Mouse (Mus musculus): ENCODE data around the gene Best1. TPM values are rescaled to one million over a fixed set of nuclear protein-coding genes. Genes with fewer than 3 reads are reported as not detected.
A peak's percentile ranks its signal among the peaks of the same experiment; 100 is the strongest.

The Best1 gene
- polyA plus RNA-seq, 1 experiment from 2014 or later, result 1.5 TPM

GRCm38 (mm10) chr19:10003696-10004095, 2.3 kb upstream of the Best1 start:
- no peaks in the 10 kb centered on the region for H3K27me3 ChIP-seq (ENCODE audit: control insufficient read depth, insufficient read depth, low read length)
- H3K9ac ChIP-seq (ENCODE audit: low read length), result no peak overlapping the region
- H3K36me3 ChIP-seq (ENCODE audit: control insufficient read depth, insufficient read depth, low read length), result no peaks in the 10 kb centered on the region
- ATAC-seq (ENCODE audit: insufficient read depth, low FRiP score, low TSS enrichment), result no peak
- H3K4me3 ChIP-seq (ENCODE audit: low read depth, low read length), result no peak overlapping the region
- H3K4me2 ChIP-seq (ENCODE audit: low read depth), result no peak overlapping the region
- DNase-seq (ENCODE audit: low spot score), result no peak
- no peaks in the 10 kb centered on the region for H3K9me3 ChIP-seq (ENCODE audit: control insufficient read depth, low read length)
- no peaks in the 10 kb centered on the region for H3K4me1 ChIP-seq (ENCODE audit: control insufficient read depth, insufficient read depth, low read length)
- WGBS, result 90% methylated on average over 1 of the region's 1 CpGs
- H3K27ac ChIP-seq (ENCODE audit: low read depth, low read length), result no peak overlapping the region

DNA sequence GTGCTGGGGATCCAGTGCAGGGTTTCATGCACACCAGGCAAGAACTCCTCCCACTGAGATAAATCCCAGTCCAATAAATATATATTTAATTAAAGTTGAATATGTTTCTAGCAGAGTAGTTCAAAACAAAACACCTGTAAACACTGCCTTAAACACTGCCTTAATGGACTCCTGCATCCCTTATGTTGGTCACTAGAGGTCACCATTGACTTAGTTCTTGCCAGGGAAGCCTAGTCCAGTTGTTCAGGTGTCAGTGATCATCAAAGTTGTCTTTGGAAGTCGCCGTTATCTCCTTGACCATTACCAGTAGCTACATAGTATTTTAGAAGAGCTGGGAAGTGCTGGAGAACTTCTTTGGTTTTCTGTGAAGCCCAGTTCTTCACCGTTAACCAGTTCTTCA, 1.1 kb downstream of the Best1 start:
- Histone ChIP-seq H3K9me3 (ENCODE audit: control insufficient read depth, low read length) (no peaks in the 10 kb centered on the region), H3K36me3 (ENCODE audit: control insufficient read depth, insufficient read depth, low read length) (no peaks in the 10 kb centered on the region), H3K9ac (ENCODE audit: low read length) (no peak overlapping the region), H3K4me2 (ENCODE audit: low read depth) (no peak overlapping the region), H3K27ac (ENCODE audit: low read depth, low read length) (no peak overlapping the region), H3K4me3 (ENCODE audit: low read depth, low read length) (no peak overlapping the region), H3K4me1 (ENCODE audit: control insufficient read depth, insufficient read depth, low read length) (no peaks in the 10 kb centered on the region), H3K27me3 (ENCODE audit: control insufficient read depth, insufficient read depth, low read length) (no peaks in the 10 kb centered on the region)
- no peak for DNase-seq (ENCODE audit: low spot score)
- 28% methylated on average over 3 of the region's 3 CpGs for WGBS
- ATAC-seq (ENCODE audit: insufficient read depth, low FRiP score, low TSS enrichment), result no peak

DNA sequence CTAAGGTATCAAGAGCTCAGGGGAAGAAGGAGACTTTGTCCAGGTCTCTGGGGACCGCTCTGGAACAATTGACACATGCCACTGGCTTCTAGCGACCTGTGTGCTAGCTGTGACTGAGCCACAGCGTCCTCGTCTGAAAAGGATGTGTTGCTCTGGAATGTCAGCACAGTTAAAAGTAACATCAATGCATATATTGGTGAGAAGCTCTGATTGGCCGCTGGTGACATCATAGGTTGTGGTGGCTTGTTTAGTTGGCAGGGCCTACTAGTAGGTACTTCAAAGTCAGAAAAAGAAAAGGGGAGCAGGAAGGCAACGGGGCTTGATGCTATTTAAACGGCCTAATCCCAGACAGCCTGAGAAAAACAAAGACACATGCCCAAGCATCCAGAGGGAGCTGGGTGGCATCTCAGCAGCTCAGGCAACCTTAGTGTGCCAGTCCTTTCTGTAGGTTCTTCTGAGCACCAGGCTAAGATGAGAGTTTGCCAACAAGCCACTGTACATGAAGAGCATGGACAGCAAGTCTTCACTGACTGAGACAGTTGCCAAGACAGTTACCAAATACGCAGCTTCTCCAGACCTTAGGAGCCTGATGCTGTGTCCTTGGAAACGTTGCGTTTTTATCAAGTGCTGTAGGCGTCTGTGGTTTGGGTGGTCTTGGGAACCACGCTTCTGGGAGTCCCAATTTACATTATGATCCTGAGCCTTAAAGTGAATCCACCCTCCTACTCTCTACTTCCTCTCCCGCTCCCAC, 2.5 kb downstream of the Best1 start:
- Histone ChIP-seq H3K9ac (ENCODE audit: low read length) (no peak overlapping the region), H3K4me1 (ENCODE audit: control insufficient read depth, insufficient read depth, low read length) (no peaks in the 10 kb centered on the region), H3K9me3 (ENCODE audit: control insufficient read depth, low read length) (no peaks in the 10 kb centered on the region), H3K4me3 (ENCODE audit: low read depth, low read length) (no peak overlapping the region), H3K27ac (ENCODE audit: low read depth, low read length) (no peak overlapping the region), H3K36me3 (ENCODE audit: control insufficient read depth, insufficient read depth, low read length) (no peaks in the 10 kb centered on the region), H3K27me3 (ENCODE audit: control insufficient read depth, insufficient read depth, low read length) (no peaks in the 10 kb centered on the region), H3K4me2 (ENCODE audit: low read depth) (no peak overlapping the region)
- 76% methylated on average over 13 of the region's 13 CpGs for WGBS
- ATAC-seq (ENCODE audit: insufficient read depth, low FRiP score, low TSS enrichment), result no peak
- DNase-seq (ENCODE audit: low spot score), result no peak

DNA sequence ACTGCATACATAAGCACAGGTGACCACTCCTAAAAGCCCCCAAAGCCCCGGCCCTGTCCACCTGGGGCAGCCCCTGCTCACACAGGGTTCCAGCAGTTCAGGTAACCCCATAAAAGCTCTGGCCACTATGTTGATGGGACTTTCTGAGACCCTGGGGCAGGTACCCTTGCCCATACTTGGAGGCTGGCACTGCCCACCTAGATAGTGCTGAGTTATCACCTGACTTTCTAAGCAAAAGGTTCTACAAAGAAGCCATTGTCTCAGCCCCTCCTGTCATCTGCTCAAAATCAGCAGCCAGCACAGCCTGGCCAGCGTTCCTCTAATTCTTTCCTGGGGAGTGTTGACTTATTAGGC, 3.4 kb downstream of the Best1 start:
- ATAC-seq (ENCODE audit: insufficient read depth, low FRiP score, low TSS enrichment) (no peak), DNase-seq (ENCODE audit: low spot score) (no peak)
- H3K9ac ChIP-seq (ENCODE audit: low read length), result no peak overlapping the region

DNA sequence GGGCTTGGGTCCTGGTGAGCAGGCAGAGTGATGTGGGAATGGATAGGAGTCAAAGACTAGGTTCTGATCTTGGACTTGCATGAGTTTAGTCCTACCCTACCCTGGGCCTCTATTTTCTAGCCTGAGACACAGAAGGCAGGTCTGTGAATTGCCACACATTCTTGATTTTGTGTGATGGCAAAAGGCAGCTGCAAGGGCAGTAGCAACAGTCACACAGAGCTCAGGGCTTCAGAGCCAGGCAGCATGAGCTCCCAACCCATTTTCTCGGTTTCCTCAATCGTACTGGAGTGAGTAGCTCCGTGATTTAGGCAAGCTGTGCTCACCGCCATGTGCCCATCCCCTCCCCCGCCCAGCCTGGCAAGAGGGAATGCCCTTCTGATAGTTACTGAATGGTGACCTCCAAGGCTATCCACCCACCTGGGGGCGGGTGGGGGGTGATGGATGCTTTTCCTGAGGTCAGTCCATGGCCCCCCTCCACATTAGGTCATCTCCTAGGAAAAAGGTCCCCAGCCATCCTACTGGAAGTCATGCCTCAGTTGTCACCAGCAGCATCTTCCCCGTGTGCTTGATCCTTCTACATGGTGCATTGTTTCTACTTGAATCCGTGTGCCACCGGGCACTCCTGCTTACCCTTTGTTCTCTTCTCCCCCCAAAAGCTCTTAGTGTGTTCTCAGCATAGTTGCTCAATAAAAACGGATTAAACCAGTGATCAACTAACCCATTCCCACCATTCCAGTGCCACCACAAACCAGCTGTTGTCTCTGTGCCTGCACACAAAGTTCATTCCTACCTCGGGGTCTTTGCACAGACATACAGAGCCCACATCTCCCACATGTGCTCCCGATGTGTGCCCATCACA, 4.0 kb downstream of the Best1 start:
- 72% methylated on average over 12 of the region's 12 CpGs for WGBS
- Histone ChIP-seq H3K27ac (ENCODE audit: low read depth, low read length) (no peak overlapping the region), H3K9ac (ENCODE audit: low read length) (no peak overlapping the region), H3K4me3 (ENCODE audit: low read depth, low read length) (no peak overlapping the region), H3K9me3 (ENCODE audit: control insufficient read depth, low read length) (no peaks in the 10 kb centered on the region), H3K36me3 (ENCODE audit: control insufficient read depth, insufficient read depth, low read length) (no peaks in the 10 kb centered on the region), H3K4me1 (ENCODE audit: control insufficient read depth, insufficient read depth, low read length) (no peaks in the 10 kb centered on the region), H3K27me3 (ENCODE audit: control insufficient read depth, insufficient read depth, low read length) (no peaks in the 10 kb centered on the region), H3K4me2 (ENCODE audit: low read depth) (no peak overlapping the region)
- no peak for ATAC-seq (ENCODE audit: insufficient read depth, low FRiP score, low TSS enrichment)
- DNase-seq (ENCODE audit: low spot score), result no peak

More for the DNA sequence above, 3.4 kb downstream of the Best1 start:
- H3K27me3 ChIP-seq (ENCODE audit: control insufficient read depth, insufficient read depth, low read length), result no peaks in the 10 kb centered on the region
- H3K4me2 ChIP-seq (ENCODE audit: low read depth), result no peak overlapping the region
- no peaks in the 10 kb centered on the region for H3K4me1 ChIP-seq (ENCODE audit: control insufficient read depth, insufficient read depth, low read length)
- H3K36me3 ChIP-seq (ENCODE audit: control insufficient read depth, insufficient read depth, low read length), result no peaks in the 10 kb centered on the region
- no peaks in the 10 kb centered on the region for H3K9me3 ChIP-seq (ENCODE audit: control insufficient read depth, low read length)
- H3K27ac ChIP-seq (ENCODE audit: low read depth, low read length), result no peak overlapping the region
- no peak overlapping the region for H3K4me3 ChIP-seq (ENCODE audit: low read depth, low read length)
- WGBS, result 77% methylated on average over 2 of the region's 2 CpGs

GRCm38 (mm10) chr19:9993036-9993656, 8.3 kb downstream of the Best1 start:
- H3K4me1 ChIP-seq (ENCODE audit: control insufficient read depth, insufficient read depth, low read length), result no peaks in the 10 kb centered on the region
- H3K4me2 ChIP-seq (ENCODE audit: low read depth), result peak overlapping the region; percentile 46
- H3K4me3 ChIP-seq (ENCODE audit: low read depth, low read length), result peak overlapping the region; percentile 22
- H3K27me3 ChIP-seq (ENCODE audit: control insufficient read depth, insufficient read depth, low read length), result no peaks in the 10 kb centered on the region
- whole genome bisulfite sequencing, result 4% methylated on average over 17 of the region's 17 CpGs
- H3K27ac ChIP-seq (ENCODE audit: low read depth, low read length), result no peak overlapping the region
- ATAC-seq (ENCODE audit: insufficient read depth, low FRiP score, low TSS enrichment), result peak; percentile 88
- H3K36me3 ChIP-seq (ENCODE audit: control insufficient read depth, insufficient read depth, low read length), result no peaks in the 10 kb centered on the region
- DNase-seq (ENCODE audit: low spot score), result peak; percentile 92
- H3K9ac ChIP-seq (ENCODE audit: low read length), result peak overlapping the region; percentile 47
- H3K9me3 ChIP-seq (ENCODE audit: control insufficient read depth, low read length), result no peaks in the 10 kb centered on the region

DNA sequence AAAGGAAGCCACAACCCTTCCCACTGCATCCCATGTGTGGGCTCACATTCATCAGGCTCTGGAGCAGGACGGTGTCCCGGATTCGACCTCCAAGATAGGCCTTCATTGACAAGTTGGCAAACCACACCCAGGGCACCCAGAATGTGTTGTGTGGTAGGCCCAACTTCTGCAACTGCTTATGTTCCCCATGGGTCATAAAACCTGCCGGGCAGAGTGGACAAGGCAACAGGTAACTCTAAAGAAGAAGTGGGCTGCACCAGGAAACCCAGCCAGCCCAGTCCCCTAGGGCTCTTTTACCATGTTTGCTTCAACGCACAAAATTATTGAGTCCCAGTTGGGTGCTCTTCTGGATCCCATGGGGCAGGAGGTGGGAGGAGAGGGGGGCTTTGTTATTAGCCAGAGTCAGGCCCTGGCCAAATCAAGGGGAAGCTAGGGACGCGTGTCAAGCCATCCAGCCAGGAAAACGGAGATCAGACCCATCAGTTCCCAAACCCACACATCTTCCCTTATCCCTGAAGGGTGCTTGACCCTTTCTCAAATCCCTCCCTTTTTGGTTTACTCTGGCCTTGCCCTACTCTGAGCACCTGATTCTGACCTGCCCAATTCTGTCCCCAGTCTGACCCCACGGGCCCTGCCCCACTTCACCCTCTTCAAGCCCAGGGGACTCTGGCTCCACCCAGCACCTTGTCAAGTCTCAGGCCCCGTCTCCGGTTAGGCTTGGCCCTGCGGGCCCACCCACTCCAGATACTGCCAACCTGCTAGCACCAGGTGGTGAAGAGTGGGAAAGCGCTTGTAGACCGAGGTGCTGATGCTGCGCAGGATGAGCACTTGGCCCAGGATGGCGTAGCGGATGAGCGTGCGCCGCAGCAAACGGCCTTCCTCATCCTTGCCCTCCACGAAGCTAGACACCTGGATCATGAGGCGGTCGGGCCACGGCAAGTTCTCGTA, 9.1 kb downstream of the Best1 start:
- H3K9ac ChIP-seq (ENCODE audit: low read length), result peak overlapping the region; percentile 47
- no peaks in the 10 kb centered on the region for H3K9me3 ChIP-seq (ENCODE audit: control insufficient read depth, low read length)
- DNase-seq (ENCODE audit: low spot score) (peak; percentile 8), ATAC-seq (ENCODE audit: insufficient read depth, low FRiP score, low TSS enrichment) (peak; percentile 53)
- no peaks in the 10 kb centered on the region for H3K36me3 ChIP-seq (ENCODE audit: control insufficient read depth, insufficient read depth, low read length)
- H3K27ac ChIP-seq (ENCODE audit: low read depth, low read length), result no peak overlapping the region
- H3K4me2 ChIP-seq (ENCODE audit: low read depth), result peak overlapping the region; percentile 46
- WGBS, result 45% methylated on average over 26 of the region's 26 CpGs
- no peaks in the 10 kb centered on the region for H3K27me3 ChIP-seq (ENCODE audit: control insufficient read depth, insufficient read depth, low read length)
- H3K4me1 ChIP-seq (ENCODE audit: control insufficient read depth, insufficient read depth, low read length), result no peaks in the 10 kb centered on the region
- peak overlapping the region; percentile 22 for H3K4me3 ChIP-seq (ENCODE audit: low read depth, low read length)

DNA sequence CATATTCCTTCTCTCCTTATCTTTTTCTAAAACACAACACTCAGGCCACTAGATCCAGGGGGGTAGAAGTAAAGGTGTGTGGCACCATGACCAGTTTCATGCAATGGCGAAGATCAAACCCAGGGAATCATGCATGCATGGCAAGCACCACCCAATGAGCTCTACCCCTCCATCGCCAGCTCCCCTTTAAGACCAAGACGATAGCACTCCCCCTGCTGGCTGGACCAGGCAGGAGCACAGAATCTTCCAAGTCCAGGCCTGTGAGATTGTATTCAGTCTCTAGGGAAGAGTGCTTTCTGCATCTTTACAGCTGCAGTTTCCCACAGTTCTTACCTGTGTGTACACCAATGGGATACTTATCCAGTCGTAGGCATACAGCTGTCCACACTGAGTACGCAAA, 10.1 kb downstream of the Best1 start:
- 0 out of 2 replicates have a peak, but pooled peaks have one; percentile 35 for ATAC-seq (ENCODE audit: insufficient read depth, low FRiP score, low TSS enrichment)
- WGBS, result 29% methylated on average over 5 of the region's 5 CpGs
- no peaks in the 10 kb centered on the region for H3K4me1 ChIP-seq (ENCODE audit: control insufficient read depth, insufficient read depth, low read length)

More for the DNA sequence above, 10.1 kb downstream of the Best1 start:
- Histone ChIP-seq H3K4me2 (ENCODE audit: low read depth) (no peak overlapping the region), H3K36me3 (ENCODE audit: control insufficient read depth, insufficient read depth, low read length) (no peaks in the 10 kb centered on the region), H3K27ac (ENCODE audit: low read depth, low read length) (no peak overlapping the region), H3K27me3 (ENCODE audit: control insufficient read depth, insufficient read depth, low read length) (no peaks in the 10 kb centered on the region), H3K9ac (ENCODE audit: low read length) (no peak overlapping the region), H3K9me3 (ENCODE audit: control insufficient read depth, low read length) (no peaks in the 10 kb centered on the region), H3K4me3 (ENCODE audit: low read depth, low read length) (no peak overlapping the region)
- DNase-seq (ENCODE audit: low spot score), result peak; percentile 81

Data from neural tube, embryonic 11.5 days (tissue).